Mouse (Mus musculus): ENCODE results near the gene Rimbp2. TPM values are rescaled to one million over a fixed set of nuclear protein-coding genes. Genes with fewer than 3 reads are reported as not detected.

The Rimbp2 gene
- polyA plus RNA-seq, 1 experiment from 2014 or later, result 5.1 TPM

- no peak overlapping the region for H3K4me2 ChIP-seq (ENCODE audit: low read length)
- H3K4me3 ChIP-seq (replicated peaks; ENCODE audit: low read depth, low read length), result no peak overlapping the region
- no peak overlapping the region for H3K9ac ChIP-seq (replicated peaks; ENCODE audit: low read length)
- H3K27ac ChIP-seq (replicated peaks; ENCODE audit: low read depth, low read length), result no peak overlapping the region
- no peak for DNase-seq
- H3K36me3 ChIP-seq (ENCODE audit: control insufficient read depth, insufficient read depth, low read length), result no peaks in the 10 kb centered on the region
- H3K27me3 ChIP-seq (ENCODE audit: control insufficient read depth, insufficient read depth, low read length), result no peaks in the 10 kb centered on the region
- H3K4me1 ChIP-seq (ENCODE audit: control insufficient read depth, insufficient read depth, low read length), result 0 out of 2 replicates have a peak, but pooled peaks cover 3% of the 10 kb centered on the region
- no peaks in the 10 kb centered on the region for H3K9me3 ChIP-seq (ENCODE audit: control insufficient read depth, low read length)
- ATAC-seq (ENCODE audit: low FRiP score, low TSS enrichment), result no peak
- WGBS, result 87% methylated on average over 12 of the region's 12 CpGs
These were observed 106.7 kb downstream of the Rimbp2 start for GRCm38 (mm10) chr5:128846433-128847040.

GRCm38 (mm10) chr5:128845033-128845432 lies 108.3 kb downstream of the Rimbp2 start:
- Histone ChIP-seq H3K36me3 (ENCODE audit: control insufficient read depth, insufficient read depth, low read length) (no peaks in the 10 kb centered on the region), H3K27ac (replicated peaks; ENCODE audit: low read depth, low read length) (no peak overlapping the region), H3K27me3 (ENCODE audit: control insufficient read depth, insufficient read depth, low read length) (no peaks in the 10 kb centered on the region), H3K4me1 (ENCODE audit: control insufficient read depth, insufficient read depth, low read length) (0 out of 2 replicates have a peak, but pooled peaks cover 3% of the 10 kb centered on the region), H3K4me3 (replicated peaks; ENCODE audit: low read depth, low read length) (no peak overlapping the region), H3K4me2 (ENCODE audit: low read length) (no peak overlapping the region), H3K9ac (replicated peaks; ENCODE audit: low read length) (no peak overlapping the region), H3K9me3 (ENCODE audit: control insufficient read depth, low read length) (no peaks in the 10 kb centered on the region)
- DNase-seq (no peak), ATAC-seq (ENCODE audit: low FRiP score, low TSS enrichment) (no peak)
- WGBS, result 90% methylated on average over 11 of the region's 11 CpGs

GRCm38 (mm10) chr5:128843982-128844381 lies 109.3 kb downstream of the Rimbp2 start:
- 0 out of 2 replicates have a peak, but pooled peaks cover 3% of the 10 kb centered on the region for H3K4me1 ChIP-seq (ENCODE audit: control insufficient read depth, insufficient read depth, low read length)

GRCm38 (mm10) chr5:128841541-128841940 lies 111.7 kb downstream of the Rimbp2 start:
- DNase-seq, result no peak
- no peaks in the 10 kb centered on the region for H3K27me3 ChIP-seq (ENCODE audit: control insufficient read depth, insufficient read depth, low read length)
- no peak for ATAC-seq (ENCODE audit: low FRiP score, low TSS enrichment)
- 70% methylated on average over 4 of the region's 4 CpGs for WGBS
- H3K36me3 ChIP-seq (ENCODE audit: control insufficient read depth, insufficient read depth, low read length), result no peaks in the 10 kb centered on the region
- no peak overlapping the region for H3K27ac ChIP-seq (replicated peaks; ENCODE audit: low read depth, low read length)
- no peak overlapping the region for H3K9ac ChIP-seq (replicated peaks; ENCODE audit: low read length)
- H3K4me2 ChIP-seq (ENCODE audit: low read length), result no peak overlapping the region
- 0 out of 2 replicates have a peak, but pooled peaks cover 3% of the 10 kb centered on the region for H3K4me1 ChIP-seq (ENCODE audit: control insufficient read depth, insufficient read depth, low read length)
- no peaks in the 10 kb centered on the region for H3K9me3 ChIP-seq (ENCODE audit: control insufficient read depth, low read length)
- no peak overlapping the region for H3K4me3 ChIP-seq (replicated peaks; ENCODE audit: low read depth, low read length)

More at GRCm38 (mm10) chr5:128843982-128844381, 109.3 kb downstream of the Rimbp2 start:
- Histone ChIP-seq H3K4me3 (replicated peaks; ENCODE audit: low read depth, low read length) (no peak overlapping the region), H3K4me2 (ENCODE audit: low read length) (no peak overlapping the region), H3K27me3 (ENCODE audit: control insufficient read depth, insufficient read depth, low read length) (no peaks in the 10 kb centered on the region), H3K9me3 (ENCODE audit: control insufficient read depth, low read length) (no peaks in the 10 kb centered on the region), H3K9ac (replicated peaks; ENCODE audit: low read length) (no peak overlapping the region), H3K36me3 (ENCODE audit: control insufficient read depth, insufficient read depth, low read length) (no peaks in the 10 kb centered on the region), H3K27ac (replicated peaks; ENCODE audit: low read depth, low read length) (no peak overlapping the region)
- DNase-seq (no peak), ATAC-seq (ENCODE audit: low FRiP score, low TSS enrichment) (no peak)
- WGBS, result 53% methylated on average over 2 of the region's 2 CpGs

- Histone ChIP-seq H3K27me3 (ENCODE audit: control insufficient read depth, insufficient read depth, low read length) (no peaks in the 10 kb centered on the region), H3K4me3 (replicated peaks; ENCODE audit: low read depth, low read length) (no peak overlapping the region), H3K36me3 (ENCODE audit: control insufficient read depth, insufficient read depth, low read length) (no peaks in the 10 kb centered on the region), H3K4me2 (ENCODE audit: low read length) (no peak overlapping the region), H3K9ac (replicated peaks; ENCODE audit: low read length) (no peak overlapping the region), H3K9me3 (ENCODE audit: control insufficient read depth, low read length) (no peaks in the 10 kb centered on the region), H3K27ac (replicated peaks; ENCODE audit: low read depth, low read length) (no peak overlapping the region), H3K4me1 (ENCODE audit: control insufficient read depth, insufficient read depth, low read length) (0 out of 2 replicates have a peak, but pooled peaks cover under 1% of the 10 kb centered on the region)
- 92% methylated on average over 7 of the region's 7 CpGs for WGBS
- ATAC-seq (ENCODE audit: low FRiP score, low TSS enrichment) (no peak), DNase-seq (no peak)
These were observed 116.2 kb downstream of the Rimbp2 start for GRCm38 (mm10) chr5:128837045-128837444.

GRCm38 (mm10) chr5:128834126-128834525 lies 119.2 kb downstream of the Rimbp2 start:
- H3K4me2 ChIP-seq (ENCODE audit: low read length), result no peak overlapping the region
- H3K4me3 ChIP-seq (replicated peaks; ENCODE audit: low read depth, low read length), result no peak overlapping the region
- DNase-seq (no peak), ATAC-seq (ENCODE audit: low FRiP score, low TSS enrichment) (no peak)
- no peak overlapping the region for H3K27ac ChIP-seq (replicated peaks; ENCODE audit: low read depth, low read length)
- no peaks in the 10 kb centered on the region for H3K36me3 ChIP-seq (ENCODE audit: control insufficient read depth, insufficient read depth, low read length)
- WGBS, result 60% methylated on average over 8 of the region's 8 CpGs
- no peaks in the 10 kb centered on the region for H3K9me3 ChIP-seq (ENCODE audit: control insufficient read depth, low read length)
- H3K27me3 ChIP-seq (ENCODE audit: control insufficient read depth, insufficient read depth, low read length), result no peaks in the 10 kb centered on the region
- no peaks in the 10 kb centered on the region for H3K4me1 ChIP-seq (ENCODE audit: control insufficient read depth, insufficient read depth, low read length)
- no peak overlapping the region for H3K9ac ChIP-seq (replicated peaks; ENCODE audit: low read length)

GRCm38 (mm10) chr5:128822843-128823242 lies 130.4 kb downstream of the Rimbp2 start:
- H3K4me3 ChIP-seq (replicated peaks; ENCODE audit: low read depth, low read length), result no peak overlapping the region
- H3K9me3 ChIP-seq (ENCODE audit: control insufficient read depth, low read length), result no peaks in the 10 kb centered on the region
- no peak overlapping the region for H3K27ac ChIP-seq (replicated peaks; ENCODE audit: low read depth, low read length)
- no peaks in the 10 kb centered on the region for H3K4me1 ChIP-seq (ENCODE audit: control insufficient read depth, insufficient read depth, low read length)
- no peak overlapping the region for H3K4me2 ChIP-seq (ENCODE audit: low read length)
- H3K9ac ChIP-seq (replicated peaks; ENCODE audit: low read length), result no peak overlapping the region
- ATAC-seq (ENCODE audit: low FRiP score, low TSS enrichment), result no peak
- WGBS, result 70% methylated on average over 3 of the region's 3 CpGs
- DNase-seq, result no peak
- no peaks in the 10 kb centered on the region for H3K36me3 ChIP-seq (ENCODE audit: control insufficient read depth, insufficient read depth, low read length)
- no peaks in the 10 kb centered on the region for H3K27me3 ChIP-seq (ENCODE audit: control insufficient read depth, insufficient read depth, low read length)

GRCm38 (mm10) chr5:128819638-128820285 lies 133.5 kb downstream of the Rimbp2 start:
- ATAC-seq (ENCODE audit: low FRiP score, low TSS enrichment) (no peak), DNase-seq (no peak)
- Histone ChIP-seq H3K9me3 (ENCODE audit: control insufficient read depth, low read length) (no peaks in the 10 kb centered on the region), H3K27ac (replicated peaks; ENCODE audit: low read depth, low read length) (no peak overlapping the region), H3K4me1 (ENCODE audit: control insufficient read depth, insufficient read depth, low read length) (peaks cover 3% of the 10 kb centered on the region; the same call in 1 of the 2 replicates), H3K36me3 (ENCODE audit: control insufficient read depth, insufficient read depth, low read length) (no peaks in the 10 kb centered on the region), H3K4me2 (ENCODE audit: low read length) (no peak overlapping the region), H3K4me3 (replicated peaks; ENCODE audit: low read depth, low read length) (no peak overlapping the region), H3K9ac (replicated peaks; ENCODE audit: low read length) (no peak overlapping the region; the same call in 1 of the 2 replicates), H3K27me3 (ENCODE audit: control insufficient read depth, insufficient read depth, low read length) (no peaks in the 10 kb centered on the region)
- 49% methylated on average over 12 of the region's 12 CpGs for WGBS

GRCm38 (mm10) chr5:128815629-128816028 lies 137.7 kb downstream of the Rimbp2 start:
- ATAC-seq (ENCODE audit: low FRiP score, low TSS enrichment), result no peak
- no peak for DNase-seq
- H3K4me1 ChIP-seq (ENCODE audit: control insufficient read depth, insufficient read depth, low read length), result peaks cover 10% of the 10 kb centered on the region
- no peaks in the 10 kb centered on the region for H3K27me3 ChIP-seq (ENCODE audit: control insufficient read depth, insufficient read depth, low read length)
- no peak overlapping the region for H3K4me3 ChIP-seq (replicated peaks; ENCODE audit: low read depth, low read length)
- no peak overlapping the region for H3K27ac ChIP-seq (replicated peaks; ENCODE audit: low read depth, low read length)
- no peak overlapping the region for H3K4me2 ChIP-seq (ENCODE audit: low read length)
- H3K36me3 ChIP-seq (ENCODE audit: control insufficient read depth, insufficient read depth, low read length), result no peaks in the 10 kb centered on the region
- H3K9me3 ChIP-seq (ENCODE audit: control insufficient read depth, low read length), result no peaks in the 10 kb centered on the region
- no peak overlapping the region for H3K9ac ChIP-seq (replicated peaks; ENCODE audit: low read length)
- WGBS, result 65% methylated on average over 8 of the region's 8 CpGs

Measured in midbrain, embryonic 14.5 days (tissue).